Mouse (Mus musculus): ENCODE data around the gene Mlx.

The Mlx gene

GRCm38 (mm10) chr11:101066549-101067412, 20.3 kb upstream of the Mlx start:
- peak; percentile 83 to 84 for DNase-seq

- DNase-seq = peak; percentile 90 to 92
These were observed 17.5 kb upstream of the Mlx start, which contains the start of gene Naglu for GRCm38 (mm10) chr11:101069391-101070188. Gene Naglu, plus strand, starts transcription at chr11:101070012.

GRCm38 (mm10) chr11:101070189-101070527, 16.9 kb upstream of the Mlx start:
- no peak for DNase-seq

- no peak for DNase-seq
These were observed 16.1 kb upstream of the Mlx start for GRCm38 (mm10) chr11:101070987-101071386.

GRCm38 (mm10) chr11:101071810-101072428, 15.2 kb upstream of the Mlx start:
- DNase-seq = no peak

GRCm38 (mm10) chr11:101078121-101078520, 9.0 kb upstream of the Mlx start, which contains the start of gene Hsd17b1:
Gene Hsd17b1, plus strand, starts transcription at chr11:101078411.
- no peak for DNase-seq

- peak in 1 of 2 experiments; percentile 62 for DNase-seq
These were observed 7.3 kb upstream of the Mlx start for GRCm38 (mm10) chr11:101079746-101080145.

- DNase-seq = no peak
These were observed 6.7 kb upstream of the Mlx start for GRCm38 (mm10) chr11:101080421-101080820.

GRCm38 (mm10) chr11:101081659-101082058, 5.4 kb upstream of the Mlx start:
- no peak for DNase-seq

GRCm38 (mm10) chr11:101082208-101083082, 4.6 kb upstream of the Mlx start, which contains the start of gene Coasy:
Gene Coasy, plus strand, starts transcription at chr11:101082565.
- DNase-seq = peak; percentile 81 to 84

GRCm38 (mm10) chr11:101083083-101083697, 3.9 kb upstream of the Mlx start:
- DNase-seq = no peak

- DNase-seq = peak in 1 of 2 experiments; percentile 32
These were observed 2.8 kb upstream of the Mlx start for GRCm38 (mm10) chr11:101084246-101084645.

- DNase-seq = peak in 1 of 2 experiments; percentile 12
These were observed 2.3 kb upstream of the Mlx start for GRCm38 (mm10) chr11:101084811-101085210.

GRCm38 (mm10) chr11:101085617-101086322, 1.3 kb upstream of the Mlx start:
- peak in 1 of 2 experiments; percentile 5 for DNase-seq

GRCm38 (mm10) chr11:101086323-101086674, 778 bp upstream of the Mlx start:
- peak in 1 of 2 experiments; percentile 4 for DNase-seq

GRCm38 (mm10) chr11:101087682-101088055, 592 bp downstream of the Mlx start:
- no peak for DNase-seq

GRCm38 (mm10) chr11:101089931-101090330, 2.9 kb downstream of the Mlx start:
- DNase-seq = no peak

GRCm38 (mm10) chr11:101094930-101095313, 7.8 kb downstream of the Mlx start:
- no peak for DNase-seq

- peak; percentile 91 to 92 for DNase-seq
These were observed 8.4 kb downstream of the Mlx start, which contains the start of gene Psmc3ip for GRCm38 (mm10) chr11:101095314-101096024. Gene Psmc3ip, minus strand, starts transcription at chr11:101095436.

GRCm38 (mm10) chr11:101098231-101098630, 11.2 kb downstream of the Mlx start:
- DNase-seq = no peak

Data from thymus, postnatal 36 days (tissue).